Mouse (Mus musculus) retina, adult 2 months (tissue): ENCODE results near the gene Pheta2.

Experiments used
- DNase-seq: peaks from one replicate; pipeline ENCODE4 v3.0.0-alpha.2; 2012; ENCODE audit warnings: low read depth, low spot score

The Pheta2 gene

GRCm38 (mm10) chr15:82338593-82339112 lies at the start of gene Pheta2, which contains the start of the genes Naga and Smdt1:
Gene Pheta2, plus strand, starts transcription at chr15:82338942.
Gene Naga, minus strand, starts transcription at chr15:82338925.
Gene Smdt1, plus strand, starts transcription at chr15:82338959.
- peak; percentile 90 for DNase-seq

GRCm38 (mm10) chr15:82290252-82290651 lies 48.5 kb upstream of the Pheta2 start:
- no peak for DNase-seq

GRCm38 (mm10) chr15:82292851-82293250 lies 45.9 kb upstream of the Pheta2 start:
- DNase-seq = no peak

GRCm38 (mm10) chr15:82293271-82293711 lies 45.5 kb upstream of the Pheta2 start:
- DNase-seq = no peak

GRCm38 (mm10) chr15:82294059-82294458 lies 44.7 kb upstream of the Pheta2 start:
- no peak for DNase-seq

- DNase-seq = no peak
These were observed 39.8 kb upstream of the Pheta2 start, which contains the start of gene Wbp2nl for GRCm38 (mm10) chr15:82298764-82299561. Gene Wbp2nl, plus strand, starts transcription at chr15:82298954.

GRCm38 (mm10) chr15:82307107-82307506 lies 31.6 kb upstream of the Pheta2 start:
- DNase-seq = no peak

GRCm38 (mm10) chr15:82308416-82308815 lies 30.3 kb upstream of the Pheta2 start:
- DNase-seq = no peak

- no peak for DNase-seq
These were observed 20.9 kb upstream of the Pheta2 start for GRCm38 (mm10) chr15:82317839-82318238.

- no peak for DNase-seq
These were observed 19.1 kb upstream of the Pheta2 start for GRCm38 (mm10) chr15:82319613-82320012.

GRCm38 (mm10) chr15:82322195-82322594 lies 16.5 kb upstream of the Pheta2 start:
- DNase-seq = no peak

GRCm38 (mm10) chr15:82325382-82325781 lies 13.4 kb upstream of the Pheta2 start:
- DNase-seq = no peak

- DNase-seq = no peak
These were observed 3.5 kb upstream of the Pheta2 start for GRCm38 (mm10) chr15:82335194-82335593.

GRCm38 (mm10) chr15:82336629-82337028 lies 2.1 kb upstream of the Pheta2 start:
- DNase-seq = no peak

- DNase-seq = no peak
These were observed 867 bp upstream of the Pheta2 start for GRCm38 (mm10) chr15:82337875-82338274.

GRCm38 (mm10) chr15:82339150-82339549 lies 408 bp downstream of the Pheta2 start:
- DNase-seq = no peak

GRCm38 (mm10) chr15:82339634-82340254 lies 1.0 kb downstream of the Pheta2 start:
- DNase-seq = no peak

- no peak for DNase-seq
These were observed 1.8 kb downstream of the Pheta2 start for GRCm38 (mm10) chr15:82340414-82341035.

- no peak for DNase-seq
These were observed 2.3 kb downstream of the Pheta2 start for GRCm38 (mm10) chr15:82341036-82341501.

- DNase-seq = no peak
These were observed 3.2 kb downstream of the Pheta2 start for GRCm38 (mm10) chr15:82341675-82342542.

GRCm38 (mm10) chr15:82342543-82342935 lies 3.8 kb downstream of the Pheta2 start:
- DNase-seq = no peak
